Mouse (Mus musculus) lung, postnatal 0 days (tissue): ENCODE data around the gene Prl2b1. TPM values are rescaled to one million over a fixed set of nuclear protein-coding genes. Genes with fewer than 3 reads are reported as not detected.

ENCODE experiments used
- ATAC-seq: fragments of 200-750 bp; cut with Nextera tagmentation; 2 replicates; pipeline ENCODE4 v1.8.0; 2017; ENCODE audit warnings: moderate library complexity
- DNase-seq: peaks from one replicate; pipeline ENCODE4 v3.0.0-alpha.2; 2016; ENCODE audit warnings: low spot score
- H3K27ac ChIP-seq: fragments of 300-500 bp; sonication (generic); 2 replicates; pipeline ENCODE4 v1.5.1; 2014; ENCODE audit warnings: antibody characterized with exemption, mild to moderate bottlenecking, low read length, mixed read lengths
- H3K27me3 ChIP-seq: fragments of 300-500 bp; sonication (generic); replicated peaks from 2 replicates; pipeline ENCODE4 v1.6.1; 2014; ENCODE audit warnings: low read length, mixed read lengths; ENCODE audit not compliant: insufficient read depth
- H3K36me3 ChIP-seq: fragments of 300-500 bp; sonication (generic); 2 replicates; pipeline ENCODE4 v1.6.1; 2014; ENCODE audit warnings: low read length, mixed read lengths; ENCODE audit not compliant: insufficient read depth
- H3K4me1 ChIP-seq: fragments of 300-500 bp; sonication (generic); 2 replicates; pipeline ENCODE4 v1.6.1; 2014; ENCODE audit warnings: antibody characterized with exemption, low read depth, low read length, mixed read lengths; ENCODE audit not compliant: insufficient read depth
- H3K4me2 ChIP-seq: fragments of 300-500 bp; sonication (generic); replicated peaks from 2 replicates; pipeline ENCODE4 v1.6.1; 2014; ENCODE audit warnings: low read depth, mild to moderate bottlenecking, low read length, moderate library complexity, mixed read lengths
- H3K4me3 ChIP-seq: fragments of 300-500 bp; sonication (generic); 2 replicates; pipeline ENCODE4 v1.5.1; 2014; ENCODE audit warnings: low read depth, low read length
- H3K9ac ChIP-seq: fragments of 300-500 bp; sonication (generic); replicated peaks from 2 replicates; pipeline ENCODE4 v1.6.1; 2014; ENCODE audit warnings: low read depth, mild to moderate bottlenecking
- H3K9me3 ChIP-seq: fragments of 300-500 bp; sonication (generic); 2 replicates; pipeline ENCODE4 v1.6.1; 2016; ENCODE audit warnings: low read length, mixed read lengths
- CTCF ChIP-seq: IDR thresholded peaks from 2 replicates; pipeline ENCODE4 v1.5.1; 2016; ENCODE audit warnings: antibody characterized with exemption, mild to moderate bottlenecking
- EP300 ChIP-seq: IDR thresholded peaks from 2 replicates; pipeline ENCODE4 v1.6.1; 2016; ENCODE audit warnings: antibody characterized with exemption, mild to moderate bottlenecking, control low read depth
- WGBS: fragments of 180-500 bp; shearing (Covaris S2); extraction: QIAGEN DNeasy Blood & Tissue Kit; methylation state at CpG from one replicate; pipeline ENCODE4 v1.1.7; 2014; 5-methylcytosine and 5-hydroxymethylcytosine counted together
- polyA plus RNA-seq: library from polyadenylated mRNA; unstranded; fragments of >200 nt; fragmentation: Nextera tagmentation; extraction: Ambion mirVana; gene quantifications from 2 replicates; pipeline ENCODE4 v1.2.1, GENCODE M21; 2015

The Prl2b1 gene
- polyA plus RNA-seq: not detected in 2 replicates

DNA sequence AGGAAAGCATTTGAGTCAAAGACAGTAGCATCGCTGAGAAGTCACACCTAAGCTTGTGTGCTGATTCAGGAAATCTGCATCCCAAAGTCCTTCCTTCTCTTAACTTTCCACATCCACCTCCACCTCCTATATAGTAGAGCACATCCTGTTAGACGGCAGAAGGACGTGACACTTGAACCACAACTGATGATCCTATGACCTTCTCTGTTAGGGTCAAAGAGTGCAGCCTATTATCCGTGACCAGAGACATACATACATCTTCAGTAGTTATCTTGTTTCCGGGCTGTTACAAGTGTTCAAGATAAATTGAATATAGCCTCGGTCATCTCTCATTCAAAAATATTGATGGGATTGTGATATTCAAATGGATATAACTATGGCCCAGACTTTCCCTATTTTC, at the start of gene Prl2b1:
Prl2b1 (minus strand) TSS at position 101 of the 400 bp plus-strand sequence.
- Histone ChIP-seq H3K4me1 (no peaks in the 10 kb centered on the region), H3K4me2 (no peak within 1 kb of the TSS), H3K9ac (no peak within 1 kb of the TSS), H3K9me3 (no peaks in the 10 kb centered on the region), H3K36me3 (no peaks in the 10 kb centered on the region), H3K27ac (no peak within 1 kb of the TSS), H3K27me3 (no peaks in the 10 kb centered on the region), H3K4me3 (no peak within 1 kb of the TSS)
- no peak for TF ChIP-seq CTCF
- TF ChIP-seq EP300: no peak
- DNase-seq: no peak
- 68% methylated on average over 6 of the region's 6 CpGs for WGBS
- ATAC-seq: no peak

- Histone ChIP-seq H3K36me3 (no peaks in the 10 kb centered on the region), H3K9ac (no peak within 1 kb of the TSS), H3K27me3 (no peaks in the 10 kb centered on the region), H3K4me1 (no peaks in the 10 kb centered on the region), H3K4me2 (no peak within 1 kb of the TSS), H3K4me3 (no peak within 1 kb of the TSS), H3K27ac (no peak within 1 kb of the TSS), H3K9me3 (no peaks in the 10 kb centered on the region)
- TF ChIP-seq EP300 (no peak), CTCF (no peak)
- 76% methylated on average over 3 of the region's 3 CpGs for WGBS
- no peak for DNase-seq
- no peak for ATAC-seq
These were observed 47.9 kb upstream of the Prl2b1 start, which contains the start of gene Prl8a6 for GRCm38 (mm10) chr13:27438588-27438987. Gene Prl8a6, minus strand, starts transcription at chr13:27438688.

DNA sequence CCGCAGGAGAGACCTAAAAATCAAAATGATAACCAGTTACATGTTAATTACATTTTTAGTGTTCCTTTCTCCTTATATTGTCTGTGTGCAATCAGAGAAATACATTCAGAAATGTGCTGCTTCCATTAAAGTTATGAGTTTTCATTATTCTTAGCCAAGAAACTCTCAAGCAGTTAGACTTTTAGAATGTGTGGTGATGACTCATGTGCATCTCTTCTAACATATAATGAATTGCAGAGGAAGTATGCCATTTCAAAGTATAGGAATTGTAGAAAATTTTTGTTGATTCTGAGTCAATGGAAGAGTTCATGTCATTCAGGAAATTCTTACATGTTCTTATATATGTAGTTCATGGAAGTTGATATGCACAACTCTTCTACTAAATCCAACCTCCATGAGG, 42.5 kb upstream of the Prl2b1 start:
- Histone ChIP-seq H3K9me3 (no peaks in the 10 kb centered on the region), H3K36me3 (no peaks in the 10 kb centered on the region), H3K27me3 (no peaks in the 10 kb centered on the region), H3K4me2 (no peak overlapping the region), H3K4me1 (no peaks in the 10 kb centered on the region), H3K27ac (no peak overlapping the region), H3K9ac (no peak overlapping the region), H3K4me3 (no peak overlapping the region)
- DNase-seq: no peak
- TF ChIP-seq EP300 (no peak), CTCF (no peak)
- ATAC-seq: no peak
- WGBS: 74% methylated on average over 1 of the region's 1 CpGs

DNA sequence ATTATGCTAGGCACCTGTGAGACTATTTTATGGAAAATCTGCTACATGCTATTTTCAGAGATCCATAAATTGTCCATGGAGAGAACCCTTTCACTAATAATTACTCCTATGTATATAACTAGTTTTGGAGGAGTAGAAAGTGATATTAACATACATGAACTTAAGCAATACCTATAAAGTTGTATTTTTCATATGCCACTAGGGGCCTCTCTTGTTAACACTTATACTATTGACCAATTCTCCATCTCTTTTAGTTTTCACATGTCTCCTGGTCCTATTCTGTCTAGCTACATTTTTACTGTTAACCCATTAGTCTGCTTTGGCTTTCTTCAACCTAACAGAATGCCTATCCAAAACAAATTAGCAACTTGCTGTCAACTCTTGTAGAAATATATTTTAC, 23.0 kb upstream of the Prl2b1 start:
- Histone ChIP-seq H3K4me3 (no peak overlapping the region), H3K9me3 (no peaks in the 10 kb centered on the region), H3K4me1 (no peaks in the 10 kb centered on the region), H3K9ac (no peak overlapping the region), H3K36me3 (no peaks in the 10 kb centered on the region), H3K27ac (no peak overlapping the region), H3K27me3 (no peaks in the 10 kb centered on the region), H3K4me2 (no peak overlapping the region)
- ATAC-seq: no peak
- DNase-seq: peak; percentile 6
- TF ChIP-seq EP300 (no peak), CTCF (no peak; the same call in 1 of the 2 replicates)

- Histone ChIP-seq H3K4me2 (no peak overlapping the region), H3K27ac (no peak overlapping the region), H3K36me3 (no peaks in the 10 kb centered on the region), H3K4me3 (no peak overlapping the region), H3K9ac (no peak overlapping the region), H3K27me3 (no peaks in the 10 kb centered on the region), H3K4me1 (no peaks in the 10 kb centered on the region), H3K9me3 (no peaks in the 10 kb centered on the region)
- DNase-seq: no peak
- no peak for ATAC-seq
- no peak for TF ChIP-seq CTCF
- TF ChIP-seq EP300: no peak
- 92% methylated on average over 7 of the region's 7 CpGs for WGBS
These were observed 8.5 kb upstream of the Prl2b1 start for GRCm38 (mm10) chr13:27399061-27399724.

GRCm38 (mm10) chr13:27345373-27345772, 45.3 kb downstream of the Prl2b1 start, which contains the start of gene Prl8a2:
Gene Prl8a2, plus strand, starts transcription at chr13:27345673.
- WGBS: 67% methylated on average over 2 of the region's 2 CpGs
- H3K9ac ChIP-seq: no peak within 1 kb of the TSS
- no peaks in the 10 kb centered on the region for H3K9me3 ChIP-seq
- DNase-seq (no peak), ATAC-seq (no peak)
- no peaks in the 10 kb centered on the region for H3K36me3 ChIP-seq
- no peak within 1 kb of the TSS for H3K27ac ChIP-seq
- TF ChIP-seq CTCF (no peak), EP300 (no peak)
- H3K4me3 ChIP-seq: no peak within 1 kb of the TSS
- H3K4me2 ChIP-seq: no peak within 1 kb of the TSS
- no peaks in the 10 kb centered on the region for H3K27me3 ChIP-seq
- H3K4me1 ChIP-seq: no peaks in the 10 kb centered on the region
